Mouse (Mus musculus) right cerebral cortex, postnatal 10 days (tissue): ENCODE data around the gene Tekt3.

Experiments
- DNase-seq, 2 experiments: peaks; one replicate each; pipeline ENCODE4 v3.0.0; 2021; ENCODE audit warnings: low spot score in 2 of 2

Tekt3 gene

GRCm38 (mm10) chr11:63124316-63124715, 62.9 kb downstream of the Tekt3 start:
- DNase-seq, result no peak

- no peak for DNase-seq
These were observed 64.5 kb downstream of the Tekt3 start for GRCm38 (mm10) chr11:63125832-63126456.

- DNase-seq, result no peak
These were observed 65.5 kb downstream of the Tekt3 start for GRCm38 (mm10) chr11:63126976-63127375.

- no peak for DNase-seq
These were observed 66.1 kb downstream of the Tekt3 start for GRCm38 (mm10) chr11:63127513-63127912.

- no peak for DNase-seq
These were observed 67.3 kb downstream of the Tekt3 start, which contains the start of gene Pmp22 for GRCm38 (mm10) chr11:63128784-63129183. Pmp22 (plus strand) TSS chr11:63128982.

GRCm38 (mm10) chr11:63129375-63129774, 67.9 kb downstream of the Tekt3 start:
- no peak for DNase-seq

GRCm38 (mm10) chr11:63129840-63130239, 68.4 kb downstream of the Tekt3 start:
- DNase-seq, result no peak

- peak; percentile 62 to 65 for DNase-seq
These were observed 69.0 kb downstream of the Tekt3 start for GRCm38 (mm10) chr11:63130497-63130896.

- no peak for DNase-seq
These were observed 69.7 kb downstream of the Tekt3 start for GRCm38 (mm10) chr11:63131001-63131692.

- no peak for DNase-seq
These were observed 70.2 kb downstream of the Tekt3 start for GRCm38 (mm10) chr11:63131693-63132040.

- DNase-seq, result no peak
These were observed 70.7 kb downstream of the Tekt3 start for GRCm38 (mm10) chr11:63132151-63132500.

GRCm38 (mm10) chr11:63132501-63133435, 71.3 kb downstream of the Tekt3 start:
- DNase-seq, result peak; percentile 75 to 82

GRCm38 (mm10) chr11:63134021-63134420, 72.6 kb downstream of the Tekt3 start:
- no peak for DNase-seq

- peak in 1 of 2 experiments; percentile 45 for DNase-seq
These were observed 73.5 kb downstream of the Tekt3 start for GRCm38 (mm10) chr11:63134742-63135482.

- DNase-seq, result peak; percentile 93 to 96
These were observed 74.2 kb downstream of the Tekt3 start for GRCm38 (mm10) chr11:63135622-63136021.

- DNase-seq, result peak; percentile 44 to 48
These were observed 74.8 kb downstream of the Tekt3 start for GRCm38 (mm10) chr11:63136205-63136604.

GRCm38 (mm10) chr11:63136836-63137416, 75.5 kb downstream of the Tekt3 start:
- no peak for DNase-seq

GRCm38 (mm10) chr11:63138739-63139138, 77.3 kb downstream of the Tekt3 start:
- no peak for DNase-seq

GRCm38 (mm10) chr11:63142311-63142710, 80.9 kb downstream of the Tekt3 start:
- no peak for DNase-seq

GRCm38 (mm10) chr11:63142816-63143215, 81.4 kb downstream of the Tekt3 start:
- DNase-seq, result no peak

GRCm38 (mm10) chr11:63143486-63143885, 82.0 kb downstream of the Tekt3 start:
- no peak for DNase-seq
